Mouse (Mus musculus) urinary bladder, adult 2 months (tissue): ENCODE measurements around the gene P3h3. TPM values are rescaled to one million over a fixed set of nuclear protein-coding genes. Genes with fewer than 3 reads are reported as not detected.
A peak's percentile ranks its signal among the peaks of the same experiment; 100 is the strongest.
"Not testable (repeated sequence)": the region's sequence is repeated elsewhere in the genome, so short reads cannot be mapped to it uniquely, and the experiment has no call there.

Experiments used
- DNase-seq: peaks from one replicate; pipeline ENCODE4 v3.0.0; 2022; ENCODE audit warnings: low spot score
- polyA plus RNA-seq: library from polyadenylated mRNA; depleted of rRNA; stranded (reverse); fragments of >200 nt; gene quantifications from 2 replicates; pipeline ENCODE4 v1.2.3, GENCODE M21; 2012; rRNA removed

The P3h3 gene
- polyA plus RNA-seq = 74.5 and 82.9 TPM in 2 replicates

- DNase-seq = peak; percentile 60
Measured at GRCm38 (mm10) chr6:124856916-124857839, at the start of gene P3h3. P3h3 (minus strand) TSS chr6:124857752.

GRCm38 (mm10) chr6:124904991-124905860 lies 47.7 kb upstream of the P3h3 start:
- no peak for DNase-seq

DNA sequence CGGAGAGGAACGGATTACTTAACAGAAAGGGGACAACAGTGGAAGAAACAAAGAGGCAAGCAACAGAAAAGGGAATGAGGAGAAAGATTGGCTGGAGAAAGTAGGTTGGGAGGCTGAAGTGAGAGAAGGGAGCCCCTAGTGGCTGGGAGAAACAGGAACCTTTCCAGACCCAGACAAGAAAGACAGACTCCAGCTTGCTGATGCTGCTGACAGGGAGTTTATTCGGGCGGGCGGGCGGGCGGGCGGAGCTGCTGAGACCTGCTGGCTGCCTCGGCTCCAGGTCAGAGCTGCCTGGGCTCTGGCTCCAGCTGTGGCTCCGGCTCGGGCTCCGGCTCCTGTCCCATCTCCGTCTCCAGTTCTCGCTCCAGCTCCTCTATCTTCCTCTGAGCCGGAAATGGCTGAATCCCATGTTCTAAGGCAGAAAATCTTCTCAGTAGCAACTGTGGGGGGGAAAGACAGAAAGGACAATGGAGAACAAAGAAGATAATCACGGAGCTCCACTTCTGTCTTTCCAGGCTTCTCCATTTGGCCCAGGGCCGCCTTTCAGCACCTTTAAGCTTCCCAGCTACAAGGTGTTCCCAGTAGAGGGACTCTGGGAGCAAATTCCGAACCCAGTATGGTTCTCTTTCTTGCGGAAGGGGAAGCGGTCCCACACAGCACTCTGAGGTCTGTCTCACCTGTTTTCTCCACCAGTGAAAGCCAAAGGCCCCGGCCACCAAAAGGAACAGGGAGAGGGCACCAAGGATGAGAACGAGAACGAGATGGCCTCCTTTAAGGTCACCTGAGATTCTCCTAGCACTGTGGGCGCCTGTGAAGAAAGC lies 46.8 kb upstream of the P3h3 start:
- peak; percentile 46 for DNase-seq

GRCm38 (mm10) chr6:124903580-124904151 lies 46.1 kb upstream of the P3h3 start:
- peak; percentile 92 for DNase-seq

DNA sequence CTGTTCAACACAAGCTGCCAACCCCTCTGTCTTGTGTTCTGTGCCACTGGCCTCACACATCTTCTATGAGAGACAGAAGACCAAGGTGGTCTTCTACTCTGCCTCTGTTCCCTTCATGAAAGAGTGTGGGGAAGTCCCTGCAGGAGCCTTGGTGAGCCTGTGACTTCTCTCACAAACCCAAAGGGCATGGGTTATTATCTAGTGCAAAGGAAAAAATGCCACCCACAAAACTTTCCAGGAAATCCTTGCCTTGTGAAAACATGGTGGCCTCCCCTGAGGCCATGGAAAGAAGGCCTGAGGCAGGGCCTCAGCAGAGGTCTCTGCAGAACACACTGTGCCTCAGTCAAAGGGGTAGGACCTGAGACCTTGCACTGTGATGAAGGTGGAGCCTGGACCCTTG lies 44.3 kb upstream of the P3h3 start:
- DNase-seq = no peak

- no peak for DNase-seq
Measured at GRCm38 (mm10) chr6:124900801-124901480, 43.4 kb upstream of the P3h3 start.

DNA sequence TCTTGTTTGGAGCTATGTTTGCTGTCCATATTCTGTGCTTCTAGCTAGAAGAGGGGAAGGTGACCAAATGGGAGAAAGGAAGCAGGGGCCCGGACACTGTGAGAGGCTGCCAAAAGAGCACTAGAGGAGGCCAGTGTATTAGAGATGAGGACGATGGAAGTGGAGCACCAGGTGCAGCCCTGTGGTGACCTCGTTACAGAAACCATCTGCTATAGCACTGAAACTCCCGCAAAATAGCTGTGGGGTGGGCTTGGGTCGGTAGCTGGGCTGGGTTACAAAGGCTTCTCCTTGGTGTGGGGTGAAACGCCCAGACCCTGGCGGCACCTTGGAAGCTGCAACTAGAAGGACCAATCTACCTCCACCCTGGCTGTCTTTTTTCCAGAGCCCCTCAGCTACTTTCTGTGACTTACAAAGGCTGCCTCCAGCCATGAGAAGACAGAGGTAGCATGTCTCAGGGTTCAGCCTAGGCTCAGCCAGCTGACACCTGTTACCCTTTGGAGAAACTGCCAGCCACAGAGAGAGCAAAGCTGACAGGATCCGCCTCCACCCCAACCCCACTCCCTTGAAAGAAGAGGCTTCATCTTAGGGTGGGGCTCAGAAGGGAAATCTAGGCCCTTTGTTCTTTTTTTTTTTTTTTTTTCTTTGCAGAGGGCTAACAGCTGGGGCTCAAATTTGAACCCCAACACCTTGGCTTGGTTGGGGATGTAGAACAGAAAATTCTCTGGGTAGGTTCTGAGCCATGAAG lies 42.7 kb upstream of the P3h3 start:
- DNase-seq = no peak

- no peak for DNase-seq
Measured at GRCm38 (mm10) chr6:124898359-124898758, 40.8 kb upstream of the P3h3 start.

DNA sequence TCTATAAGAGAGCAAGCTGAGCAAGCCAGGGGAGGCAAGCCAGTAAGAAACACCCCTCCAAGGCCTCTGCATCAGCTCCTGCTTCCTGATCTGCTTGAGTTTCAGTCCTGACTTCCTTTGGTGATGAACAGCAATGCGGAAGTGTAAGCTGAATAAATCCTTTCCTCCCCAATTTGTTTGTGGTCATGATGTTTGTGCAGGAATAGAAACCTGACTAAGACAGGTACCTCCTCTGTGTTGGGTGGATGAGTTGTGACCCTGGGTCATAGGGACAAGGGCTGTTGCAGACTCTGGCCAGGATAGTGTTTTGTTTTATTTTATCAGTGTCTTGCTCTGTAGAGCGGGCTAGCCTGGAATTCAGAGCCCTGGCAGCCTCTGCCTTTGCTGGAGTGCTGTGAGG lies 36.6 kb upstream of the P3h3 start:
- DNase-seq = not testable (repeated sequence)

DNA sequence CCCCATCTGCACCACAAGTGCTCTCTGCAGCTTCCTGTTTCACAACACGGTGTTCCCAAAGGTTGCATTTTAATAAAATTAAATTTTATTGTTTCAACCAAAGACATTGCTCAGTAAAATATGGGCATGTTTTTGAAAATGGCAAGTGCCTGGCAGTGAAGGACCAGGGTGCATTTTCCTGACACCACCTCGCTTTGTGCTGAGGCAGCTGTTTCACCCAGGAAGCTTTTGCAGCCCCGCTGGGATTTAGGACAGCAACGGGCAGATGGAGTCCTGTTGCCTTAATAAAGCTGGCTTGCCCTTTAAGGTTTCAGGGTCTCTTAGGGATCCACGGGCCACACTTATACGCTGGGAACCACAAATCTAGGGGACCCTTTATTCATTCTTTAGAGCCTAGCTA lies 33.4 kb upstream of the P3h3 start:
- DNase-seq = no peak

- DNase-seq = no peak
Measured at GRCm38 (mm10) chr6:124888555-124889125, 31.1 kb upstream of the P3h3 start.

- no peak for DNase-seq
Measured at GRCm38 (mm10) chr6:124887986-124888385, 30.4 kb upstream of the P3h3 start, which contains the start of gene Cd4. Cd4 (minus strand) TSS chr6:124888221.

GRCm38 (mm10) chr6:124885956-124886381 lies 28.4 kb upstream of the P3h3 start:
- DNase-seq = no peak

GRCm38 (mm10) chr6:124884714-124885500 lies 27.4 kb upstream of the P3h3 start:
- DNase-seq = no peak

GRCm38 (mm10) chr6:124883351-124883750 lies 25.8 kb upstream of the P3h3 start:
- no peak for DNase-seq

GRCm38 (mm10) chr6:124881821-124882220 lies 24.3 kb upstream of the P3h3 start:
- DNase-seq = no peak

- DNase-seq = no peak
Measured at GRCm38 (mm10) chr6:124879390-124879789, 21.8 kb upstream of the P3h3 start.

- no peak for DNase-seq
Measured at GRCm38 (mm10) chr6:124874348-124874747, 16.8 kb upstream of the P3h3 start.

DNA sequence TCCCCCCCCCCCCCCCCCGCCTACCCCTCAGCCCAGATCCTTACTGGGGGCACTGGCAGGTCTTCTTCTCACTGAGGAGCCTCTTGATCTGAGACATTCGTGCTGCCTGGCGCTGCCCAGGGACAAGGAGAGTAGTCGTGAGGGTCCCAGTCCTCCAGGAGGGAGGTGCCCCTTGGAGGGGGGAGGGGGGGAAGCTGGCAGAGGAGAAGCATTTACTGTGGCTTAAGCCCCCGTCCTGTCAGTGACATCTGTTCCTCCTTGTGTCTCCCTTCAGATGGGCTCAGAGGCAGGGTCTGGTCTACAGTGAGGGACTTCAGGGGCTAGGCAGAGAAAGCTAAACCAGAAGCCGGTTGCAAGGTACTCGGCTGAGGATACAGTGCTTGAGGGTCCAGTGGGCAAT lies 9.0 kb upstream of the P3h3 start:
- DNase-seq = no peak
